Mouse (Mus musculus): ENCODE results near the gene Hdac7. TPM values are rescaled to one million over a fixed set of nuclear protein-coding genes. Genes with fewer than 3 reads are reported as not detected.

Hdac7 gene
- total and polyA plus RNA-seq, 3 experiments, result 19.8 to 55.2 (median 21.7) TPM

DNA sequence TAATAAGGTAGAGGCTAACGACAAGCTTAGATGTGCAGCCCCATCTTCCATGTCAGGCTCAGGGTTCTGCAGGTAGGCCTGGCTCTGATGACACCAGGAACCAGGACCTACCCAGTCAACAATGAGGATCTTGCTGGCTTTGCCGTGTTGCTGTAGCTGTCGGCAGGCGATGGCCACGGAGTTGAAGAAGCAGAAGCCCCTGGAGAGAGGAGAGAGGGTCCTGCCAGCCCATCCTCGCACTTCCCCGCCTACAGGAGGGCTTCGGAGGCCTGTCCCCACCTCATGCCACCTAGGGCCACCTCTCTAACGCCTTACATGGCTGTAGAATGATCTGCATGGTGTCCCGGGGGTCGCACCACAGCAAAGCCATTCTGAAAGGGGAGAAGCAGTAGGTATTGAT is 44.9 kb downstream of the Hdac7 start:
- H3K27ac ChIP-seq (ENCODE audit: insufficient read depth, low read depth), result no peak overlapping the region
- H3K4me1 ChIP-seq (ENCODE audit: control insufficient read depth in 1 of 2, insufficient read depth in 2 of 2), result peaks cover 0 to under 1% of the 10 kb centered on the region in 2 experiments; a peak in 1 of 4 replicates
- peaks cover 83 to 90% of the 10 kb centered on the region in 2 experiments for H3K36me3 ChIP-seq (replicated peaks in 1 of 2; ENCODE audit: control insufficient read depth in 1 of 2, insufficient read depth in 1 of 2, low read length in 1 of 2)
- H3K4me2 ChIP-seq (ENCODE audit: insufficient read depth, low read depth, poor library complexity, severe bottlenecking), result no peak overlapping the region
- in situ Hi-C loops (cut with MboI; ENCODE audit: low pct_ligation_motif_present, low pct_unique_long_range_greater_than_20kb, low sequenced_read_pairs) (no loop called here), dilution Hi-C loops (cut with MboI; ENCODE audit: extremely low pct_ligation_motif_present, extremely low pct_unique_long_range_greater_than_20kb, low sequenced_read_pairs) (loop anchor here (25.0 kb wide), 1 partner anchor 163 kb away; the partner anchor contains the start of gene Tmem106c)
- H3K9ac ChIP-seq (ENCODE audit: insufficient read depth, low read depth), result no peak overlapping the region
- H3K9me3 ChIP-seq (replicated peaks; ENCODE audit: low read length), result peaks cover 4% of the 10 kb centered on the region
- no peak for DNase-seq (ENCODE audit: extremely low read depth)
- H3K79me2 ChIP-seq (replicated peaks; ENCODE audit: control insufficient read depth, extremely low read depth, insufficient read depth, poor library complexity, severe bottlenecking), result no peaks in the 10 kb centered on the region
- TF ChIP-seq SMC3 (IDR thresholded peaks at IDR 0.05; ENCODE audit: low read depth, low read length) (no peak), GABPA (IDR thresholded peaks at IDR 0.05; ENCODE audit: insufficient replicate concordance, low read depth, low read length) (no peak), MAX (IDR thresholded peaks at IDR 0.05; ENCODE audit: low read length) (no peak), POLR2AphosphoS2 (IDR thresholded peaks at IDR 0.05; ENCODE audit: low read depth, low read length) (no peak), MXI1 (IDR thresholded peaks at IDR 0.05; ENCODE audit: low read depth, low read length) (no peak), ZNF384 (IDR thresholded peaks at IDR 0.05; ENCODE audit: low read depth, low read length) (no peak), NELFE (IDR thresholded peaks at IDR 0.05; ENCODE audit: low read depth, low read length) (no peak), RAD21 (IDR thresholded peaks at IDR 0.05; ENCODE audit: low read depth, low read length) (no peak), CTCF (conservative IDR thresholded peaks at IDR 0.05 in 1 of 2, IDR thresholded peaks at IDR 0.05 in 1 of 2; ENCODE audit: low read depth in 2 of 2, low read length in 2 of 2) (no peak), UBTF (IDR thresholded peaks at IDR 0.05; ENCODE audit: low read depth, low read length) (no peak), MEF2A (IDR thresholded peaks at IDR 0.05; ENCODE audit: borderline replicate concordance, low read depth, low read length) (no peak), SIN3A (IDR thresholded peaks at IDR 0.05; ENCODE audit: low read length) (no peak), MAZ (IDR thresholded peaks at IDR 0.05; ENCODE audit: low read depth, low read length) (no peak), ZC3H11A (IDR thresholded peaks at IDR 0.05; ENCODE audit: low read depth, low read length) (no peak), POLR2A (IDR thresholded peaks at IDR 0.05; ENCODE audit: low read depth, low read length) (no peak), JUN (IDR thresholded peaks at IDR 0.05; ENCODE audit: insufficient read depth, low read depth, low read length) (no peak), PAX5 (IDR thresholded peaks at IDR 0.05; ENCODE audit: low read length) (no peak), MAFK (IDR thresholded peaks at IDR 0.05; ENCODE audit: insufficient replicate concordance, low read length) (no peak)
- no peaks in the 10 kb centered on the region for H3K27me3 ChIP-seq (replicated peaks)
- H3K4me3 ChIP-seq (replicated peaks in 1 of 3; ENCODE audit: low read depth in 2 of 3, low read length in 2 of 3, poor library complexity in 1 of 3), result no peak overlapping the region

DNA sequence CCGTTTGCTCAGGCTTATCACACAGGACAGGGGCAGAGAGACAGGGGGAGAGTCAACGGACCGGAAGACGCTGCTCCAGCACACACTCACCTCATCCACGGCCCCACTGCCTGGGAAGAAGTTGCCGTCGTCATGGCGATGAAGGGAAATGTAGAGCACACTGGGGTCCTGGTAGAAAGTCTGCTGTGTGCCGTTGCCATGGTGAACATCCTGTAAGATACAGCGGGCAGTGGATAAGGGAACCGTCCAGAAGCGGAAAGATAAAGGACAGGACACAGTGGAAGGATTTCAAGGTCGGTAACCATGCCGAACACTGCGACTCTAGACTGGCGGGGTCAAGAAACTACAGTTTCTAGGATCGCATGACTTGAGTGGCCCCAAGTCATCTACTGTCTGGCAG is 46.2 kb downstream of the Hdac7 start:
- dilution Hi-C loops (cut with MboI; ENCODE audit: extremely low pct_ligation_motif_present, extremely low pct_unique_long_range_greater_than_20kb, low sequenced_read_pairs) (loop anchor here (25.0 kb wide), 1 partner anchor 164 kb away; the partner anchor contains the start of gene Tmem106c), in situ Hi-C loops (cut with MboI; ENCODE audit: low pct_ligation_motif_present, low pct_unique_long_range_greater_than_20kb, low sequenced_read_pairs) (no loop called here)
- H3K4me3 ChIP-seq (replicated peaks in 1 of 3; ENCODE audit: low read depth in 2 of 3, low read length in 2 of 3, poor library complexity in 1 of 3), result no peak overlapping the region
- H3K27me3 ChIP-seq (replicated peaks), result no peaks in the 10 kb centered on the region
- no peak overlapping the region for H3K27ac ChIP-seq (ENCODE audit: insufficient read depth, low read depth)
- H3K4me1 ChIP-seq (ENCODE audit: control insufficient read depth in 1 of 2, insufficient read depth in 2 of 2), result no peaks in the 10 kb centered on the region
- DNase-seq (ENCODE audit: extremely low read depth), result no peak
- no peaks in the 10 kb centered on the region for H3K79me2 ChIP-seq (replicated peaks; ENCODE audit: control insufficient read depth, extremely low read depth, insufficient read depth, poor library complexity, severe bottlenecking)
- peaks cover 95 to 100% of the 10 kb centered on the region in 2 experiments for H3K36me3 ChIP-seq (replicated peaks in 1 of 2; ENCODE audit: control insufficient read depth in 1 of 2, insufficient read depth in 1 of 2, low read length in 1 of 2)
- no peak overlapping the region for H3K9ac ChIP-seq (ENCODE audit: insufficient read depth, low read depth)
- peaks cover 4% of the 10 kb centered on the region for H3K9me3 ChIP-seq (replicated peaks; ENCODE audit: low read length)
- H3K4me2 ChIP-seq (ENCODE audit: insufficient read depth, low read depth, poor library complexity, severe bottlenecking), result no peak overlapping the region
- TF ChIP-seq POLR2AphosphoS2 (IDR thresholded peaks at IDR 0.05; ENCODE audit: low read depth, low read length) (no peak), USF2 (conservative IDR thresholded peaks at IDR 0.05; ENCODE audit: low read depth, low read length) (no peak), MEF2A (IDR thresholded peaks at IDR 0.05; ENCODE audit: borderline replicate concordance, low read depth, low read length) (no peak), MAFK (IDR thresholded peaks at IDR 0.05; ENCODE audit: insufficient replicate concordance, low read length) (no peak), IRF4 (IDR thresholded peaks at IDR 0.05; ENCODE audit: low read depth, low read length) (no peak)

All from CH12.LX (cell line).